Mouse (Mus musculus) embryonic facial prominence, embryonic 12.5 days (tissue): ENCODE results near the gene Scn8a. TPM values are rescaled to one million over a fixed set of nuclear protein-coding genes. Genes with fewer than 3 reads are reported as not detected.

Experiments
- ATAC-seq: fragments of 200-750 bp; cut with Nextera tagmentation; 2 replicates; pipeline ENCODE4 v1.8.0; 2017; ENCODE audit not compliant: insufficient number of reproducible peaks, insufficient read depth, low FRiP score, low TSS enrichment
- H3K27ac ChIP-seq: fragments of 300-500 bp; sonication (generic); 2 replicates; pipeline ENCODE4 v1.5.1; 2016; ENCODE audit warnings: mild to moderate bottlenecking
- H3K27me3 ChIP-seq: fragments of 300-500 bp; sonication (generic); 2 replicates; pipeline ENCODE4 v1.6.1; 2016; ENCODE audit warnings: mild to moderate bottlenecking, moderate library complexity
- H3K36me3 ChIP-seq: fragments of 300-500 bp; sonication (generic); 2 replicates; pipeline ENCODE4 v1.6.1; 2016; ENCODE audit warnings: mild to moderate bottlenecking
- H3K4me1 ChIP-seq: fragments of 300-500 bp; sonication (generic); 2 replicates; pipeline ENCODE4 v1.6.1; 2016
- H3K4me2 ChIP-seq: fragments of 300-500 bp; sonication (generic); replicated peaks from 2 replicates; pipeline ENCODE4 v1.6.1; 2016; ENCODE audit warnings: mild to moderate bottlenecking, moderate library complexity
- H3K4me3 ChIP-seq: fragments of 300-500 bp; sonication (generic); 2 replicates; pipeline ENCODE4 v1.5.1; 2016; ENCODE audit warnings: mild to moderate bottlenecking
- H3K9ac ChIP-seq: fragments of 300-500 bp; sonication (generic); 2 replicates; pipeline ENCODE4 v1.6.1; 2016; ENCODE audit warnings: mild to moderate bottlenecking, moderate library complexity
- H3K9me3 ChIP-seq: fragments of 300-500 bp; sonication (generic); 2 replicates; pipeline ENCODE4 v1.6.1; 2016; ENCODE audit warnings: mild to moderate bottlenecking, moderate library complexity
- WGBS: fragments of 180-500 bp; shearing (Covaris S2); methylation state at CpG from one replicate; pipeline ENCODE4 v1.1.7; 2016; 5-methylcytosine and 5-hydroxymethylcytosine counted together
- polyA plus RNA-seq: library from polyadenylated mRNA; unstranded; fragments of >200 nt; fragmentation: Nextera tagmentation; extraction: Ambion mirVana; gene quantifications from 2 replicates; pipeline ENCODE4 v1.2.1, GENCODE M21; 2016

Gene Scn8a
- polyA plus RNA-seq, 1 experiment from 2014 or later, result 11.7 TPM

DNA sequence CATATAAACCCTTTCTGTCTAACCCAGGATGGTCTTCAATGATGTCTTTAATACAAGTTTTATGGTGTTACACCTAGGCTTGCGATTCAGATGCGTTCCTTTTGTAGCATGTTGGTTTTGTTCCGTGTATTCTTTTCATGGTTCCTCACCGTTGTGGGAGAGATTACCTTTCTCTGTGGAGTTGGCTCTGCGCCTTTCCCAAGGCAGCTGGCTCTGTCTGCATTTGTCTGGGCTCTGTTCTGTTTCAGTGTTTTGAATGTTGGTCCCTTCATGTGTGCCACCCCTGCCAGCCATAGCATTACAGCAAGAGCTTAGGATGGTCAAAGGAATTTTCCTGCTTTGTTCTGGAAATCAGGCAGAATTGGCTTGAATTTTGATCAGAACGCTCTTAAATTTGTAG is 14.8 kb downstream of the Scn8a start:
- ATAC-seq, result no peak
- Histone ChIP-seq H3K36me3 (no peaks in the 10 kb centered on the region), H3K4me2 (no peak overlapping the region), H3K4me1 (no peaks in the 10 kb centered on the region), H3K27me3 (no peaks in the 10 kb centered on the region), H3K9me3 (no peaks in the 10 kb centered on the region), H3K9ac (no peak overlapping the region), H3K4me3 (no peak overlapping the region), H3K27ac (no peak overlapping the region)
- WGBS, result 93% methylated on average over 6 of the region's 6 CpGs

- Histone ChIP-seq H3K9me3 (no peaks in the 10 kb centered on the region), H3K36me3 (peaks cover 6% of the 10 kb centered on the region; the same call in 1 of the 2 replicates), H3K9ac (no peak overlapping the region), H3K27ac (no peak overlapping the region), H3K4me2 (no peak overlapping the region), H3K27me3 (no peaks in the 10 kb centered on the region), H3K4me3 (no peak overlapping the region), H3K4me1 (no peaks in the 10 kb centered on the region)
- no peak for ATAC-seq
- 76% methylated on average over 13 of the region's 13 CpGs for WGBS
Measured at GRCm38 (mm10) chr15:100891962-100892361, 22.3 kb downstream of the Scn8a start.

- no peak for ATAC-seq
- Histone ChIP-seq H3K9me3 (no peaks in the 10 kb centered on the region), H3K4me1 (no peaks in the 10 kb centered on the region), H3K4me3 (no peak overlapping the region), H3K9ac (no peak overlapping the region), H3K36me3 (peaks cover 6% of the 10 kb centered on the region; the same call in 1 of the 2 replicates), H3K27me3 (no peaks in the 10 kb centered on the region), H3K4me2 (no peak overlapping the region), H3K27ac (no peak overlapping the region)
- 97% methylated on average over 23 of the region's 23 CpGs for WGBS
Measured at GRCm38 (mm10) chr15:100896502-100896901, 26.8 kb downstream of the Scn8a start.

GRCm38 (mm10) chr15:100903811-100904210 is 34.2 kb downstream of the Scn8a start:
- no peak for ATAC-seq
- no peaks in the 10 kb centered on the region for H3K36me3 ChIP-seq

GRCm38 (mm10) chr15:100905006-100905405 is 35.3 kb downstream of the Scn8a start:
- no peak overlapping the region for H3K4me2 ChIP-seq
- H3K36me3 ChIP-seq, result no peaks in the 10 kb centered on the region
- H3K4me1 ChIP-seq, result 0 out of 2 replicates have a peak, but pooled peaks cover 1% of the 10 kb centered on the region
- H3K27ac ChIP-seq, result no peak overlapping the region
- no peaks in the 10 kb centered on the region for H3K27me3 ChIP-seq
- 9% methylated on average over 2 of the region's 2 CpGs for WGBS
- H3K4me3 ChIP-seq, result no peak overlapping the region
- no peak for ATAC-seq
- no peaks in the 10 kb centered on the region for H3K9me3 ChIP-seq
- H3K9ac ChIP-seq, result no peak overlapping the region

More at GRCm38 (mm10) chr15:100903811-100904210, 34.2 kb downstream of the Scn8a start:
- Histone ChIP-seq H3K27me3 (no peaks in the 10 kb centered on the region), H3K4me1 (no peaks in the 10 kb centered on the region), H3K4me3 (no peak overlapping the region), H3K4me2 (no peak overlapping the region), H3K27ac (no peak overlapping the region), H3K9me3 (no peaks in the 10 kb centered on the region), H3K9ac (no peak overlapping the region)
- WGBS, result 82% methylated on average over 9 of the region's 9 CpGs

DNA sequence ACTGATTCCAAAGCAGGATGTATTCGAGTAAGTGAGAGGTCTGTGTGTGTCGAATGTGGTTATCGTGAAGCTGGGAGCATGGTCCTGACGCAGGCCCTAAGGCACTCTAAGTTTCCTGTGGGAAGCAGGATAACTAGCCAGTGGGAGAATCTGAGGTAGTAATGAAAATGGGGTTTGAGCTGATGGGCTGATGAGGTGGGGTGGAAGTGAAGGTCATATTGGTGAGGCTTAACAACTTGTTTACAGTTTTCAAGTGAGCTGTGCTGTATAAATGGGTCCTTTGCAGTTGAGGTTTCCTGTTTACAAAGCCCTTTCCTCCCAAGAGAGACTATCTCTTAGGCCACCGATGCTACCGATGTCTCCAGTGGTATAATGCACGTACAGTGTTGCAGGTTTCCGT is 36.1 kb downstream of the Scn8a start:
- ATAC-seq, result no peak
- Histone ChIP-seq H3K9ac (no peak overlapping the region), H3K4me2 (no peak overlapping the region), H3K9me3 (no peaks in the 10 kb centered on the region), H3K36me3 (no peaks in the 10 kb centered on the region), H3K4me3 (no peak overlapping the region), H3K4me1 (0 out of 2 replicates have a peak, but pooled peaks cover 4% of the 10 kb centered on the region), H3K27ac (no peak overlapping the region), H3K27me3 (no peaks in the 10 kb centered on the region)
- 69% methylated on average over 8 of the region's 8 CpGs for WGBS

GRCm38 (mm10) chr15:100908817-100909216 is 39.2 kb downstream of the Scn8a start:
- H3K4me2 ChIP-seq, result no peak overlapping the region
- H3K36me3 ChIP-seq, result no peaks in the 10 kb centered on the region
- WGBS, result 40% methylated on average over 3 of the region's 3 CpGs
- H3K4me3 ChIP-seq, result no peak overlapping the region
- no peak overlapping the region for H3K27ac ChIP-seq
- H3K9ac ChIP-seq, result no peak overlapping the region
- ATAC-seq, result no peak
- H3K9me3 ChIP-seq, result no peaks in the 10 kb centered on the region
- H3K27me3 ChIP-seq, result no peaks in the 10 kb centered on the region
- 0 out of 2 replicates have a peak, but pooled peaks cover 4% of the 10 kb centered on the region for H3K4me1 ChIP-seq

DNA sequence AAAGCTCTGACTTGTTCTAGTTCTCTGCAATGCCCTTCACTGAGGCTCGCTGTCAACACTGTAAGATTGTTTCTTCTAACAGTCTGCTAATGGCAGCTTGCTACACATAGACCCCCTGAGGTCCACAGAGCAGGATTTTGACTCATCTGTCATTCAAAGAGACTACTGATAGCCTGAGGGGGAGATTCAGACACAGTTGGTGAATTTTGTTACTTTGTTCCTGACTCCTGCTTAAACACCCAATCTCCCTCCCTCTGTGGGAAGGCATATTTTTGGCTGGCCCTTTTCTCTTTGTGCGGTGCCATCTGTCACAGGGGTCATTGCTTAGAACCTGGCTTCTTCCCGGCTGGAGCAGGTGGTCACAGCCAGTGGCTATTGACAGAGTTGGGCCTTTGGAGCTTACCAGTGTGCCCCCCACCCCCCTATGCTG is 40.1 kb downstream of the Scn8a start:
- Histone ChIP-seq H3K9me3 (no peaks in the 10 kb centered on the region), H3K27me3 (no peaks in the 10 kb centered on the region), H3K9ac (no peak overlapping the region), H3K4me2 (no peak overlapping the region), H3K27ac (0 out of 2 replicates have a peak overlapping the region, but pooled peaks have one; percentile 12), H3K4me1 (peaks cover 4% of the 10 kb centered on the region), H3K4me3 (no peak overlapping the region), H3K36me3 (no peaks in the 10 kb centered on the region)
- WGBS, result 13% methylated on average over 3 of the region's 3 CpGs
- ATAC-seq, result no peak

DNA sequence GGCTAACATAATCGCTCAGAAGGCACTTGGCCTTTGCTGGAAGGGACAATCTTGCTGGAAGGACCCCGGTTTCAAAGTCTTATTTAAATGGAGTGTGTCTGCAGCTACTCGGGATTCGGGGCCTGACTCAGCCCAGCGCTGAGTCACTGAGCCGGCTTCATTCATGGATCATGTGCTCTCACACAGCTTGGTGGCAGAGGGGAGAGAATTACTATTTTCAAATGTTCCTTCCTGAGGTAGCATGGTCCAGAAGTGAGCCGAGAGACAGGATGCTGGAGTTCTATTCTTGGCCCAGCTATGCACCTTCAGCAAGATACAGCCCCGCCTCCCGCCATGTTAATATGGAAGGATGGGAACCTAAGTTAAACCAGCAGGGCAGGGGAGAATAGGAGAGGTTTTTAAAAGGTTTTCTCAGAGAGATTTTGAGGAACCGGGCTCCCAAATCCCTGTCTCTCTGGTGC is 40.8 kb downstream of the Scn8a start:
- Histone ChIP-seq H3K9ac (no peak overlapping the region), H3K27me3 (no peaks in the 10 kb centered on the region), H3K4me2 (no peak overlapping the region), H3K9me3 (no peaks in the 10 kb centered on the region), H3K4me3 (no peak overlapping the region), H3K27ac (peak overlapping the region; percentile 12; the same call in 1 of the 2 replicates), H3K36me3 (no peaks in the 10 kb centered on the region), H3K4me1 (peaks cover 7% of the 10 kb centered on the region)
- no peak for ATAC-seq
- WGBS, result 48% methylated on average over 10 of the region's 10 CpGs

GRCm38 (mm10) chr15:100912676-100913266 is 43.1 kb downstream of the Scn8a start:
- ATAC-seq, result no peak
- H3K4me2 ChIP-seq, result no peak overlapping the region
- no peaks in the 10 kb centered on the region for H3K36me3 ChIP-seq
- WGBS, result 86% methylated on average over 3 of the region's 3 CpGs
- H3K27me3 ChIP-seq, result peaks cover 6% of the 10 kb centered on the region; the same call in 1 of the 2 replicates
- H3K9me3 ChIP-seq, result peaks cover 4% of the 10 kb centered on the region; the same call in 1 of the 2 replicates
- H3K4me1 ChIP-seq, result peaks cover 7% of the 10 kb centered on the region
- H3K9ac ChIP-seq, result no peak overlapping the region
- H3K27ac ChIP-seq, result no peak overlapping the region
- H3K4me3 ChIP-seq, result no peak overlapping the region

DNA sequence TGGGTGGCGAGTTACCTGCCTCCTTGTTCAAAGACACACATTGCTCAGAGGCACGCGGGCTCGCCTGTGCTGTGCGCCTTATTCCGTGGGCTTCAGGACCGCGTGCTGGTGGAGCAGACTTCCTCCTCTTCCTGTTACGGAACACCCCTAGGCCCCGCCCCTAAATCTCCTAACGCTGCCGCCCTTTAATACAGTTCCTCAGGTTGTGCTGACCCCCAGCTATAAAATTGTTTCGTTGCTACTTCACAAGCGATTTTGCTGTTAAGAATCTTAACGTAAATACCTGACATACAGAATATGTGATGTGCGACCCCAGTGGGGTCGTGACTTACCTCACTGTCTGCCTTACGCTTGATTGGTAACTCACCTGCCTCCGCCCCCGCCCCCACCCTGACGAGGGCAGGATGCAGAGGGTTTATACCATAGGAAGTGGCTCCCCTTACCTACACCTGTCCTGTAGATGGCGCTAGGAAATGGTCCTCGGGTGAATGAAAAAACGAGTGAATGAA is 45.1 kb downstream of the Scn8a start:
- H3K9me3 ChIP-seq, result peaks cover 4% of the 10 kb centered on the region; the same call in 1 of the 2 replicates
- H3K4me1 ChIP-seq, result peaks cover 7% of the 10 kb centered on the region
- no peaks in the 10 kb centered on the region for H3K36me3 ChIP-seq
- peak overlapping the region; percentile 30 for H3K4me3 ChIP-seq
- WGBS, result 5% methylated on average over 24 of the region's 24 CpGs
- no peak overlapping the region for H3K9ac ChIP-seq
- peak overlapping the region; percentile 56 for H3K4me2 ChIP-seq
- no peak overlapping the region for H3K27ac ChIP-seq
- H3K27me3 ChIP-seq, result peaks cover 7% of the 10 kb centered on the region; the same call in 1 of the 2 replicates
- ATAC-seq, result peak; percentile 68; the same call in 1 of the 2 replicates

DNA sequence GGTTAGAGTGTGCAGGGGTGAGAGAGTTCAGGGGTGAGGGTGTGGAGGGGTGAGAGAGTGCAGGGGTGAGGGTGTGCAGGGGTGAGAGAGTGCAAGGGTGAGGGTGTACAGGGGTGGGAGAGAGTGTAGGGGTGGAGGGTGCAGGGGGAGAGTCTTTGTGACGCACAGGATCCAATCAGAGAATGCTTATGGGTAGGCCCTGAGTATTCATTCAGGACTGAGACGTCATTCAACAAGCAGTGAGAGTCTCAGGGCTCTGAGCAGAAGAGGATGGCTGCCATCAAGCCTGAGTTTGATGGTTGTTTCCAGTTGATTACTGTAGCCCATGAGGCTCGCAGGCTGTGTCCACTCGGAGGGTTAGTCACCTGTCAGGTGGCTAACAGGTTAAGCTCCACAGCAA is 48.4 kb downstream of the Scn8a start:
- H3K4me1 ChIP-seq, result peaks cover 5% of the 10 kb centered on the region
- no peaks in the 10 kb centered on the region for H3K36me3 ChIP-seq
- H3K9ac ChIP-seq, result no peak overlapping the region
- H3K4me3 ChIP-seq, result no peak overlapping the region
- peaks cover 4% of the 10 kb centered on the region; the same call in 1 of the 2 replicates for H3K9me3 ChIP-seq
- H3K27ac ChIP-seq, result no peak overlapping the region
- peaks cover 7% of the 10 kb centered on the region; the same call in 1 of the 2 replicates for H3K27me3 ChIP-seq
- ATAC-seq, result no peak
- WGBS, result 50% methylated on average over 4 of the region's 4 CpGs
- H3K4me2 ChIP-seq, result no peak overlapping the region
